Mouse (Mus musculus): ENCODE data around the gene Tbx15. TPM values are rescaled to one million over a fixed set of nuclear protein-coding genes. Genes with fewer than 3 reads are reported as not detected.
"Not testable (repeated sequence)": the region's sequence is repeated elsewhere in the genome, so short reads cannot be mapped to it uniquely, and the experiment has no call there.

The Tbx15 gene
- total RNA-seq, 1 experiment from 2014 or later, result 0.55 TPM

- no peak for DNase-seq
Measured at GRCm38 (mm10) chr3:99266752-99267303, 26.6 kb downstream of the Tbx15 start.

GRCm38 (mm10) chr3:99277973-99278580, 37.9 kb downstream of the Tbx15 start:
- no peak for DNase-seq

- DNase-seq, result no peak
Measured at GRCm38 (mm10) chr3:99279718-99280117, 39.5 kb downstream of the Tbx15 start.

GRCm38 (mm10) chr3:99281453-99281852, 41.3 kb downstream of the Tbx15 start:
- no peak for DNase-seq

- peak; percentile 5 for DNase-seq
Measured at GRCm38 (mm10) chr3:99288302-99288701, 48.1 kb downstream of the Tbx15 start.

GRCm38 (mm10) chr3:99290064-99290702, 50.0 kb downstream of the Tbx15 start:
- peak; percentile 18 for DNase-seq

GRCm38 (mm10) chr3:99290878-99291277, 50.7 kb downstream of the Tbx15 start:
- no peak for DNase-seq

- DNase-seq, result no peak
Measured at GRCm38 (mm10) chr3:99291386-99291785, 51.2 kb downstream of the Tbx15 start.

- DNase-seq, result no peak
Measured at GRCm38 (mm10) chr3:99292531-99292931, 52.4 kb downstream of the Tbx15 start.

- DNase-seq, result not testable (repeated sequence)
Measured at GRCm38 (mm10) chr3:99294209-99294608, 54.0 kb downstream of the Tbx15 start.

- no peak for DNase-seq
Measured at GRCm38 (mm10) chr3:99295301-99295700, 55.1 kb downstream of the Tbx15 start.

- DNase-seq, result no peak
Measured at GRCm38 (mm10) chr3:99296186-99296585, 56.0 kb downstream of the Tbx15 start.

- DNase-seq, result no peak
Measured at GRCm38 (mm10) chr3:99300846-99301245, 60.7 kb downstream of the Tbx15 start.

GRCm38 (mm10) chr3:99310877-99311276, 70.7 kb downstream of the Tbx15 start:
- no peak for DNase-seq

GRCm38 (mm10) chr3:99311943-99312635, 71.9 kb downstream of the Tbx15 start:
- DNase-seq, result no peak

GRCm38 (mm10) chr3:99322345-99322744, 82.2 kb downstream of the Tbx15 start:
- no peak for DNase-seq

- DNase-seq, result peak; percentile 13
Measured at GRCm38 (mm10) chr3:99329316-99329715, 89.1 kb downstream of the Tbx15 start.

- DNase-seq, result no peak
Measured at GRCm38 (mm10) chr3:99331086-99331485, 90.9 kb downstream of the Tbx15 start.

- no peak for DNase-seq
Measured at GRCm38 (mm10) chr3:99336866-99337265, 96.7 kb downstream of the Tbx15 start.

GRCm38 (mm10) chr3:99338756-99339155, 98.6 kb downstream of the Tbx15 start:
- DNase-seq, result no peak

GRCm38 (mm10) chr3:99340021-99340420, 99.8 kb downstream of the Tbx15 start:
- DNase-seq, result no peak

- no peak for DNase-seq
Measured at GRCm38 (mm10) chr3:99379616-99380250, 139.6 kb downstream of the Tbx15 start.

GRCm38 (mm10) chr3:99387127-99387526, 146.9 kb downstream of the Tbx15 start:
- no peak for DNase-seq
